Mouse (Mus musculus) MEL (cell line): Measurements from ENCODE around the gene Lamb1. TPM values are rescaled to one million over a fixed set of nuclear protein-coding genes. Genes with fewer than 3 reads are reported as not detected.

Source experiments
- DNase-seq: peaks from one replicate; pipeline ENCODE4 v3.0.0; 2011; ENCODE audit warnings: low read depth, low spot score
- H3K27ac ChIP-seq: 2 replicates; pipeline ENCODE4 v1.5.1; 2012; ENCODE audit warnings: low read depth, mild to moderate bottlenecking, control low read depth, low read length, moderate library complexity; ENCODE audit not compliant: control insufficient read depth
- H3K27me3 ChIP-seq, 2 experiments: fragments of 150-350 bp in 1 of 2; sonication (generic) in 1 of 2; 2 replicates each; pipeline ENCODE4 v1.6.1; 2012; ENCODE audit warnings: low read length in 2 of 2, mild to moderate bottlenecking in 2 of 2, improper control_type of control experiment in 1 of 2, moderate library complexity in 1 of 2; ENCODE audit not compliant: insufficient read depth in 2 of 2, control insufficient read depth in 1 of 2
- H3K36me3 ChIP-seq, 2 experiments: 2 replicates each; pipeline ENCODE4 v1.6.1; 2012 to 2014; ENCODE audit warnings: low read length in 2 of 2, improper control_type of control experiment in 1 of 2, inconsistent platforms in 1 of 2, mild to moderate bottlenecking in 1 of 2; ENCODE audit not compliant: insufficient read depth in 2 of 2, control insufficient read depth in 1 of 2
- H3K4me1 ChIP-seq, 2 experiments: fragments of 150-350 bp in 1 of 2; sonication (generic) in 1 of 2; 2 replicates each; pipeline ENCODE4 v1.6.1; 2012; ENCODE audit warnings: low read length in 2 of 2, improper control_type of control experiment in 1 of 2, mild to moderate bottlenecking in 1 of 2; ENCODE audit not compliant: insufficient read depth in 2 of 2, control insufficient read depth in 1 of 2
- H3K4me3 ChIP-seq, 2 experiments: fragments of 150-350 bp in 1 of 2; sonication (generic) in 1 of 2; 2 replicates each; pipeline ENCODE4 v1.5.1; 2012; ENCODE audit warnings: low read depth in 2 of 2, low read length in 2 of 2, mild to moderate bottlenecking in 2 of 2, moderate library complexity in 2 of 2, control low read depth in 1 of 2, improper control_type of control experiment in 1 of 2; ENCODE audit not compliant: control insufficient read depth in 1 of 2, insufficient read depth in 1 of 2
- H3K79me2 ChIP-seq: 2 replicates; pipeline ENCODE4 v1.6.1; 2012; ENCODE audit warnings: mild to moderate bottlenecking, low read length, moderate library complexity; ENCODE audit not compliant: control insufficient read depth, poor library complexity, insufficient read depth
- H3K9ac ChIP-seq: 2 replicates; pipeline ENCODE4 v1.6.1; 2012; ENCODE audit warnings: low read depth, mild to moderate bottlenecking, control low read depth, low read length, moderate library complexity; ENCODE audit not compliant: control insufficient read depth, poor library complexity, severe bottlenecking
- H3K9me3 ChIP-seq: fragments of 150-350 bp; sonication (generic); replicated peaks from 2 replicates; pipeline ENCODE4 v1.6.1; 2012; ENCODE audit warnings: mild to moderate bottlenecking, low read length, improper control_type of control experiment, moderate library complexity; ENCODE audit not compliant: insufficient read depth
- BHLHE40 ChIP-seq: IDR thresholded peaks from 2 replicates; pipeline ENCODE4 v1.6.1; 2012; ENCODE audit warnings: low read depth, mild to moderate bottlenecking, inconsistent platforms, low read length, improper control_type of control experiment, borderline replicate concordance
- CTCF ChIP-seq, 3 experiments: IDR thresholded peaks in 2 of 3; conservative IDR thresholded peaks in 1 of 3; 2 replicates each; pipeline ENCODE4 v1.5.1; 2011 to 2012; ENCODE audit warnings: low read length in 3 of 3, low read depth in 2 of 3, mild to moderate bottlenecking in 2 of 3, improper control_type of control experiment in 1 of 3, inconsistent platforms in 1 of 3, mixed read lengths in 1 of 3, moderate library complexity in 1 of 3; ENCODE audit not compliant: control insufficient read depth in 1 of 3, insufficient read depth in 1 of 3, poor library complexity in 1 of 3, severe bottlenecking in 1 of 3
- E2F4 ChIP-seq: IDR thresholded peaks from 2 replicates; pipeline ENCODE4 v1.6.1; 2011; ENCODE audit warnings: low read depth, low read length, improper control_type of control experiment, borderline replicate concordance
- MAFK ChIP-seq: IDR thresholded peaks from 2 replicates; pipeline ENCODE4 v1.6.1; 2011; ENCODE audit warnings: low read depth, mild to moderate bottlenecking, low read length, improper control_type of control experiment, borderline replicate concordance
- MYB ChIP-seq: IDR thresholded peaks from 2 replicates; pipeline ENCODE4 v1.6.1; 2011; ENCODE audit warnings: mild to moderate bottlenecking, low read depth, low read length, improper control_type of control experiment
- MYC ChIP-seq: IDR thresholded peaks from 2 replicates; pipeline ENCODE4 v1.6.1; 2011; ENCODE audit warnings: low read depth, mild to moderate bottlenecking, low read length, improper control_type of control experiment, moderate library complexity
- POLR2A ChIP-seq, 2 experiments: IDR thresholded peaks; 2 replicates each; pipeline ENCODE4 v1.6.1; 2011 to 2012; ENCODE audit warnings: low read length in 2 of 2, mild to moderate bottlenecking in 2 of 2, control low read depth in 1 of 2, improper control_type of control experiment in 1 of 2, low read depth in 1 of 2, moderate library complexity in 1 of 2; ENCODE audit not compliant: control insufficient read depth in 1 of 2, insufficient read depth in 1 of 2, poor library complexity in 1 of 2
- RCOR1 ChIP-seq: IDR thresholded peaks from 2 replicates; pipeline ENCODE4 v1.6.1; 2012; ENCODE audit warnings: low read depth, mild to moderate bottlenecking, inconsistent platforms, low read length, improper control_type of control experiment
- TBP ChIP-seq: IDR thresholded peaks from 2 replicates; pipeline ENCODE4 v1.8.0; 2011; ENCODE audit warnings: low read depth, low read length, improper control_type of control experiment
- USF2 ChIP-seq, 2 experiments: IDR thresholded peaks; 2 replicates each; pipeline ENCODE4 v1.6.1; 2011 to 2012; ENCODE audit warnings: improper control_type of control experiment in 2 of 2, low read length in 2 of 2, borderline replicate concordance in 1 of 2, inconsistent platforms in 1 of 2, low read depth in 1 of 2, mild to moderate bottlenecking in 1 of 2; ENCODE audit not compliant: insufficient read depth in 1 of 2
- polyA plus RNA-seq, 2 experiments: library from polyadenylated mRNA; stranded (reverse) in 1 of 2; unstranded in 1 of 2; fragments of >175 nt in 1 of 2; fragments of >200 nt in 1 of 2; gene quantifications; 2 replicates each; pipeline versions ENCODE4 v1.2.1 to v1.2.4; 2012; ENCODE audit warnings: low replicate concordance in 2 of 2, low read depth in 1 of 2; ENCODE audit not compliant: insufficient read length in 2 of 2, insufficient read depth in 1 of 2, missing spikeins in 1 of 2
- total RNA-seq: library from RNA; depleted of rRNA; stranded (reverse); fragments of 300-350 nt; gene quantifications from 2 replicates; pipeline ENCODE4 v1.2.3, GENCODE M21; 2012

Lamb1 gene
- total and polyA plus RNA-seq, 3 experiments = 0.03 TPM; not detected in 2

DNA sequence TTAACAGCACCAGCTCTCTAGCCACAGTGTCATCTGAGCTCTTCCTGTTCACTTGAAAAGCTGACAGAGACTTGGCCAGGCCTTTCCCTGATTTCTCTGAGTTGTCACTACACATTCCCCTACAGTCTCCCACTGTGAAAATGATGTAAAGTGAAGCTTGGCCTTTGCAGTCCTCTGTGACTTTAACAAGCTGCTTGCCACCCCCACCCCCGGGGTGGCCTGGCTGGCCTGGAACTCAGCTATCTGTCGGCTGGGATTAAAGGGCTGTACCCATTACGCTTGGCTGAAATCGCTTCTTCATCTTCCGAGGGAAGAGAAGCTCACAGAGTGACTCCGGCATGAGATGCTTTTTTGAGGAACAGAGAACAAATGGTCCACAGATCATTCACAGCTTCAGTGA lies 50.9 kb downstream of the Lamb1 start:
- Histone ChIP-seq H3K9me3 (no peaks in the 10 kb centered on the region), H3K79me2 (no peaks in the 10 kb centered on the region), H3K36me3 (no peaks in the 10 kb centered on the region; a peak in 1 of 4 replicates), H3K9ac (no peak overlapping the region), H3K27me3 (peaks cover 0 to 4% of the 10 kb centered on the region in 2 experiments), H3K4me3 (no peak overlapping the region), H3K27ac (no peak overlapping the region), H3K4me1 (peaks cover 0 to 9% of the 10 kb centered on the region in 2 experiments; a peak in 1 of 4 replicates)
- TF ChIP-seq BHLHE40 (no peak), CTCF (IDR thresholded peaks at IDR 0.05 in 2 of 3, conservative IDR thresholded peaks at IDR 0.05 in 1 of 3; ENCODE audit: control insufficient read depth in 1 of 3, insufficient read depth in 1 of 3, low read depth in 2 of 3, low read length in 3 of 3, poor library complexity in 1 of 3, severe bottlenecking in 1 of 3) (no peak)
- no peak for DNase-seq

DNA sequence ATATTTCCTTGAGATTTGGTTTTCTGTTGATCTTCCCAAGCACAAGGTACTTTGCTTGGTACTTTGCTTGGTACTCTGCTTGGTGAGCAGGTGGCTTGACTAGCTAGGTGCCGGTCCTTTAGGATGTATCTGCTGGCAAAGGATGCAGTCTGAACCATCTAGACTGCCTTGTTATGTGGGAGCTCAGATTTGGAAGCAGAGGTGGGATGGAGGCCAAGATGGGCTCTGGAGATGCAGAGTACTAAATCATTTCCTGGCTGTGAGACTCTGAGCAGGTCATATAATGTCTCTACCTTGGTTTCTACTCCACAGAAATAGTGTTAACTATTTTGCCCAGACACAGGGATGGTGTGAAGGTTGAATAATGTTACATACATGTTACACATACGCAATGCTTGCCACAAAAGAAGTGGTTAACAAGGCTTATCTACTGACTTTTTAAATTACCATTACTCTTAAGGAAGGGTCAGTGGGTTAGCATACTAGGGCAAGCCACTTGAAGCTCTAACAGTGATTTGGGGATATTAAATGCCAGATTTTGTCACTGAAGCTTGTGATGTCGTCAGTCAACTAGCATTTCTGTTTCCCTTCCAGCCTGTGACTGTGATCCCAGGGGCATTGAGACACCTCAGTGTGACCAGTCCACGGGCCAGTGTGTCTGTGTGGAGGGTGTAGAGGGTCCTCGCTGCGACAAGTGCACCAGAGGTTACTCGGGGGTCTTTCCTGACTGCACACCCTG lies 52.8 kb downstream of the Lamb1 start:
- Histone ChIP-seq H3K9ac (no peak overlapping the region), H3K4me1 (no peaks in the 10 kb centered on the region; a peak in 1 of 4 replicates), H3K36me3 (no peaks in the 10 kb centered on the region), H3K79me2 (no peaks in the 10 kb centered on the region), H3K27ac (no peak overlapping the region), H3K27me3 (peaks cover 0 to 4% of the 10 kb centered on the region in 2 experiments), H3K9me3 (no peaks in the 10 kb centered on the region), H3K4me3 (no peak overlapping the region)
- TF ChIP-seq USF2 (IDR thresholded peaks at IDR 0.05; ENCODE audit: borderline replicate concordance in 1 of 2, insufficient read depth in 1 of 2, low read depth in 1 of 2, low read length in 2 of 2) = no peak
- TF ChIP-seq E2F4 = no peak
- TF ChIP-seq MYC = no peak
- no peak for TF ChIP-seq MAFK
- TF ChIP-seq BHLHE40 = no peak
- TF ChIP-seq POLR2A (IDR thresholded peaks at IDR 0.05; ENCODE audit: control insufficient read depth in 1 of 2, insufficient read depth in 1 of 2, low read depth in 1 of 2, low read length in 2 of 2, poor library complexity in 1 of 2) = no peak
- no peak for TF ChIP-seq TBP
- DNase-seq = no peak

DNA sequence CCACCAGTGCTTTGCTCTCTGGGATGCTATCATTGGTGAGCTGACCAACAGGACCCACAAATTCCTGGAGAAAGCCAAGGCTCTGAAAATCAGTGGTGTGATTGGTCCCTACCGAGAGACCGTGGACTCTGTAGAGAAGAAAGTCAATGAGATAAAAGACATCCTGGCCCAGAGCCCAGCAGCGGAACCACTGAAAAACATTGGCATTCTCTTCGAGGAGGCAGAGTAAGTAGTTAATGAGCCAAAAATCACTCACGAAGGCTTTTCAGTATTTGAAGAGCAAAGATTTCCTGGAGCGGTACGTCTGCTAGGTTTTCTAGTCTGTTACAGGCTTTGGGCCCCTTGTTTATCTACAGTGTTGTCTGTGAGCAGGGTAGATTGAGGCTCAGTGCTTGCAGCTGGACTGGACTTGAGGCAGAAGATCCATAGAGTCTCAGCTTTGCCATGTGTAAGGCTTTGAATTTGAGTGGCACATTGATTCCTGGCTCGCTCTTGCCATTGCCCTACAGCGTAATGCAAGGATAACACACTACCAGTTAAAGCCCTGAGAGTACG lies 53.5 kb downstream of the Lamb1 start:
- no peak overlapping the region for H3K4me3 ChIP-seq
- H3K4me1 ChIP-seq = no peaks in the 10 kb centered on the region; a peak in 1 of 4 replicates
- H3K27ac ChIP-seq = no peak overlapping the region
- H3K79me2 ChIP-seq = no peaks in the 10 kb centered on the region
- peaks cover 0 to 4% of the 10 kb centered on the region in 2 experiments for H3K27me3 ChIP-seq
- no peak for DNase-seq
- no peak overlapping the region for H3K9ac ChIP-seq
- TF ChIP-seq RCOR1 = no peak
- no peak for TF ChIP-seq USF2 (IDR thresholded peaks at IDR 0.05; ENCODE audit: borderline replicate concordance in 1 of 2, insufficient read depth in 1 of 2, low read depth in 1 of 2, low read length in 2 of 2)
- no peak for TF ChIP-seq MAFK
- no peak for TF ChIP-seq MYB
- no peaks in the 10 kb centered on the region for H3K9me3 ChIP-seq
- H3K36me3 ChIP-seq = no peaks in the 10 kb centered on the region
